Mouse (Mus musculus) C2C12 (cell line): ENCODE results near the gene Frmd8.

ENCODE experiments used
- CTCF ChIP-seq: IDR thresholded peaks from one replicate; pipeline ENCODE4 v1.5.1; 2011; ENCODE audit not compliant: control insufficient read depth, insufficient read depth, insufficient read length
- MYOD1 ChIP-seq: IDR thresholded peaks from one replicate; pipeline ENCODE4 v1.6.1; 2011; ENCODE audit warnings: low read depth; ENCODE audit not compliant: control insufficient read depth, insufficient read length
- MYOG ChIP-seq: IDR thresholded peaks from one replicate; pipeline ENCODE4 v1.6.1; 2011; ENCODE audit not compliant: control insufficient read depth, insufficient read length; ENCODE audit errors: extremely low read depth
- USF1 ChIP-seq: IDR thresholded peaks from one replicate; pipeline ENCODE4 v1.6.1; 2011; ENCODE audit warnings: low read depth, mild to moderate bottlenecking, control low read depth, moderate library complexity

DNA sequence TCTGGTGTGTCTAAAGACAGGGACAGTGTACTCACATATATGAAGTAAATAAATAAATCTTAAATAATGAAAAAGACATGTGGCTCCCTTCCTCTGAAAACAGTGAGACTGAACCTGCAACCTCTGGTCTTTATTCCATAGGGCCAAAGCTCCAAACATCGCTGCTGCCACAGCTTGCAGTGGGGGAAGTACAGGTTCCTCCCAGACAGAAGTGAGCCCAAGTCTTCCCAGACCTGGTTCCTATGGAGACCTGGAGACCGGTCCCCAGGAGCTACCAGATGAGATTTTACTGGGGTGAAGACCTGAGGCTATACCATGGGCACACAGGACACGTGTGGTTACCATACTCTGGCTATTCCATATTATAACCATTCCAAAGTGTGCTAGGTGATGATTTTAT is 24.2 kb downstream of the Frmd8 start:
- TF ChIP-seq USF1: no peak
- no peak for TF ChIP-seq MYOD1
- no peak for TF ChIP-seq CTCF
- TF ChIP-seq MYOG: no peak
